Comparison of ENCODE assay signal across 8 mouse cellular contexts in the genomic region with DNA sequence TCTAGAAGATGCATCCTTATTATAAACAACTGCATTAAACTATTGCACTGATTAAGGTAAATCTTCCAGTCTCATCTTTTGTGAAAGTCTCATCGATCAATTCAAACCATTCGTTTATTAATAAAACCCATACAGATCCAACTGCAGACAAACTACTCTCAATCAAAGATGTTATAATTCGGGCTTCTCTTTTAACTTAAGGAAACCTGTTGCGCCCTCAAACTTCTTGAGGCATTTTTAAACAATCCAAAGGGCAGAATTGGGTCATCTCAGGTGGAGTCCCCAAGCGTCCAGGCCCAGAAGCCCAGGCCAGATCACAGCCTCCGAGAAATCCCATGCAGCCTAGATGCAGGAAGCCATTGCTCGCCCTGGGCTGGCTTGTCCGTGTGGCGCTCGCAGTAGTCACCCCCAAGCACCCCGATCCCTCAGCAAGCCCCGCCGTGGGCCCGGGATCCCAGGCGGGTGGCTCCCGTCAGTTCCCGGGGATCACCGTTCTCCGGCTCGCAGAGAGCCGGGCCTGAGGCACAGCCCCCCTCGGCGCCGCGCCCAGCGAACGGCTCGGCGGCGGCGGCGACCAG. TPM values are rescaled to one million over a fixed set of nuclear protein-coding genes. Genes with fewer than 3 reads are reported as not detected.
A peak's percentile ranks its signal among the peaks of the same experiment; 100 is the strongest.
DNase-seq lines count a peak whose midpoint lies in the region; ATAC-seq and TF ChIP-seq lines count a peak whose summit lies in the region.

No protein-coding gene starts in this region.

- H3K36me3 ChIP-seq in hindbrain, embryonic 16.5 days (ENCODE audit: control insufficient read depth, insufficient read depth, low read length) = no peaks in the 10 kb centered on the region
- H3K36me3 ChIP-seq in lung, embryonic 14.5 days (ENCODE audit: insufficient read depth) = no peaks in the 10 kb centered on the region
- no peaks in the 10 kb centered on the region for H3K36me3 ChIP-seq in neural tube, embryonic 15.5 days

- peak overlapping the region; percentile 83 for H3K4me3 ChIP-seq in embryonic fibroblast, embryonic 13.5 days (ENCODE audit: insufficient read depth, low read length)
- peak overlapping the region; percentile 81 for H3K4me3 ChIP-seq in hindbrain, embryonic 16.5 days (ENCODE audit: low read length)
- H3K4me3 ChIP-seq in lung, embryonic 14.5 days (ENCODE audit: low read depth, low read length) = peak overlapping the region; percentile 87
- H3K4me3 ChIP-seq in neural tube, embryonic 15.5 days (replicated peaks) = peak overlapping the region; percentile 85

- DNase-seq in adrenal gland, adult 8-10 months = peak; percentile 27
- DNase-seq in adrenal gland, postnatal 36 days = no peak
- peak; percentile 69 for DNase-seq in urinary bladder, adult 2 months (ENCODE audit: low spot score)
- no peak for DNase-seq in urinary bladder, postnatal 25 days (ENCODE audit: low spot score)
- no peak for DNase-seq in lung, embryonic 14.5 days

- no peaks in the 10 kb centered on the region for H3K27me3 ChIP-seq in hindbrain, embryonic 16.5 days (replicated peaks; ENCODE audit: control insufficient read depth, insufficient read depth, low read length)
- no peaks in the 10 kb centered on the region for H3K27me3 ChIP-seq in lung, embryonic 14.5 days (ENCODE audit: insufficient read depth, low read length)
- no peaks in the 10 kb centered on the region for H3K27me3 ChIP-seq in neural tube, embryonic 15.5 days (replicated peaks)

- no peak for TF ChIP-seq POLR2A in embryonic fibroblast, embryonic 13.5 days (IDR thresholded peaks at IDR 0.05; ENCODE audit: low read depth, low read length)

- WGBS in hindbrain, embryonic 16.5 days = 5% methylated on average over 32 of the region's 32 CpGs
- 4% methylated on average over 32 of the region's 32 CpGs for WGBS in lung, embryonic 14.5 days
- WGBS in neural tube, embryonic 15.5 days = 5% methylated on average over 32 of the region's 32 CpGs

- peaks cover 9% of the 10 kb centered on the region for H3K4me1 ChIP-seq in embryonic fibroblast, embryonic 13.5 days (ENCODE audit: control insufficient read depth, insufficient read depth, low read length)
- peaks cover 5% of the 10 kb centered on the region for H3K4me1 ChIP-seq in hindbrain, embryonic 16.5 days (ENCODE audit: control insufficient read depth, insufficient read depth, low read depth, low read length)
- peaks cover 9% of the 10 kb centered on the region for H3K4me1 ChIP-seq in lung, embryonic 14.5 days (ENCODE audit: insufficient read depth)
- peaks cover 16% of the 10 kb centered on the region for H3K4me1 ChIP-seq in neural tube, embryonic 15.5 days

- no peak for ATAC-seq in hindbrain, embryonic 16.5 days
- no peak for ATAC-seq in lung, embryonic 14.5 days (ENCODE audit: insufficient read depth)
- ATAC-seq in neural tube, embryonic 15.5 days (ENCODE audit: low FRiP score) = peak; percentile 67

- H3K4me2 ChIP-seq in hindbrain, embryonic 16.5 days (ENCODE audit: low read length) = peak overlapping the region; percentile 81
- H3K4me2 ChIP-seq in lung, embryonic 14.5 days = peak overlapping the region; percentile 80
- peak overlapping the region; percentile 79 for H3K4me2 ChIP-seq in neural tube, embryonic 15.5 days

- peak overlapping the region; percentile 95 for H3K9ac ChIP-seq in hindbrain, embryonic 16.5 days (ENCODE audit: low read depth, low read length)
- peak overlapping the region; percentile 98 for H3K9ac ChIP-seq in lung, embryonic 14.5 days
- H3K9ac ChIP-seq in neural tube, embryonic 15.5 days (replicated peaks) = peak overlapping the region; percentile 83

- H3K27ac ChIP-seq in embryonic fibroblast, embryonic 13.5 days (ENCODE audit: insufficient read depth, low read length) = peak overlapping the region; percentile 97
- H3K27ac ChIP-seq in hindbrain, embryonic 16.5 days (ENCODE audit: low read depth, low read length) = peak overlapping the region; percentile 96
- H3K27ac ChIP-seq in lung, embryonic 14.5 days (ENCODE audit: low read depth) = peak overlapping the region; percentile 99
- H3K27ac ChIP-seq in neural tube, embryonic 15.5 days (replicated peaks) = peak overlapping the region; percentile 93

- TF ChIP-seq CTCF in embryonic fibroblast, embryonic 13.5 days (IDR thresholded peaks at IDR 0.05; ENCODE audit: borderline replicate concordance, insufficient read depth, low read length) = no peak
- TF ChIP-seq CTCF in lung, embryonic 14.5 days (IDR thresholded peaks at IDR 0.05; ENCODE audit: low read depth) = no peak

- no peaks in the 10 kb centered on the region for H3K9me3 ChIP-seq in hindbrain, embryonic 16.5 days (ENCODE audit: control insufficient read depth, low read length)
- no peaks in the 10 kb centered on the region for H3K9me3 ChIP-seq in lung, embryonic 14.5 days (ENCODE audit: low read depth, low read length)
- no peaks in the 10 kb centered on the region for H3K9me3 ChIP-seq in neural tube, embryonic 15.5 days (replicated peaks)

RNA-seq across cellular contexts. Expression of a gene that starts 0.5 kb away (rescaled TPM):
- 10 to 100 TPM; 46.3 to 61.4 (median 52.9) TPM for total RNA-seq in adrenal gland, adult 8-10 months (2022)
- 10 to 100 TPM; 49.7 to 57.2 TPM for total RNA-seq in adrenal gland, postnatal 36 days (2021)
- 51.0 and 51.8 TPM in 2 replicates for polyA plus RNA-seq in urinary bladder, adult 2 months (2012; rRNA removed)
- polyA plus RNA-seq in embryonic fibroblast, embryonic 13.5 days (2011; ENCODE audit: insufficient read length, low read depth, missing spikeins) = 89.9 and 109 TPM in 2 replicates
- 6.1 and 7.6 TPM in 2 replicates for polyA plus RNA-seq in hindbrain, embryonic 16.5 days (2015; fragmentation: Nextera tagmentation; extraction: Ambion mirVana)
- polyA plus RNA-seq in lung, embryonic 14.5 days (2014; fragmentation: Nextera tagmentation; extraction: Ambion mirVana) = 37.0 and 38.8 TPM in 2 replicates
- polyA plus RNA-seq in neural tube, embryonic 15.5 days (2015; fragmentation: Nextera tagmentation; extraction: Ambion mirVana) = 8.1 and 12.6 TPM in 2 replicates

Comparison
In these comparisons a context has a peak if more than half of its experiments do, and no peak if none do; other contexts are left out.
1. DNase-seq: peak in adrenal gland, adult 8-10 months (single experiment) and urinary bladder, adult 2 months (single experiment); none in adrenal gland, postnatal 36 days (0 of 2), urinary bladder, postnatal 25 days (single experiment) and lung, embryonic 14.5 days (single experiment).
2. Peak in every context shown above with its lines, with median percentiles within 50 percentile points of each other: H3K27ac ChIP-seq, H3K4me3 ChIP-seq, H3K4me2 ChIP-seq and H3K9ac ChIP-seq.